Mouse (Mus musculus) forebrain, postnatal 0 days (tissue): ENCODE measurements at regions not wholly inside any gene's neighbourhood (a gene's known extent, or its start where the extent isn't known, plus 50 kb on each side); places are given as distances from the start of the nearest gene placed in this dataset.

Experiments used
- ATAC-seq: fragments of 200-750 bp; cut with Nextera tagmentation; 2 replicates; pipeline ENCODE4 v1.8.0; 2017; ENCODE audit warnings: mild to moderate bottlenecking, moderate library complexity
- DNase-seq: peaks from one replicate; pipeline ENCODE4 v3.0.0-alpha.2; 2015
- H3K27ac ChIP-seq: fragments of 300-500 bp; sonication (generic); 2 replicates; pipeline ENCODE4 v1.5.1; 2014; ENCODE audit warnings: low read depth, mild to moderate bottlenecking, antibody characterized with exemption, low read length, moderate library complexity, mixed read lengths
- H3K27me3 ChIP-seq: fragments of 300-500 bp; sonication (generic); 2 replicates; pipeline ENCODE4 v1.6.1; 2014; ENCODE audit warnings: mild to moderate bottlenecking, low read length, mixed read lengths; ENCODE audit not compliant: insufficient read depth
- H3K36me3 ChIP-seq: fragments of 300-500 bp; sonication (generic); 2 replicates; pipeline ENCODE4 v1.6.1; 2014; ENCODE audit warnings: mild to moderate bottlenecking, moderate library complexity; ENCODE audit not compliant: insufficient read depth
- H3K4me1 ChIP-seq: fragments of 300-500 bp; sonication (generic); 2 replicates; pipeline ENCODE4 v1.6.1; 2014; ENCODE audit warnings: antibody characterized with exemption; ENCODE audit not compliant: insufficient read depth
- H3K4me2 ChIP-seq: fragments of 300-500 bp; sonication (generic); 2 replicates; pipeline ENCODE4 v1.6.1; 2014; ENCODE audit warnings: low read depth, mild to moderate bottlenecking, moderate library complexity
- H3K4me3 ChIP-seq: fragments of 300-500 bp; sonication (generic); 2 replicates; pipeline ENCODE4 v1.5.1; 2014; ENCODE audit warnings: low read depth, low read length, mixed read lengths
- H3K9ac ChIP-seq: fragments of 300-500 bp; sonication (generic); 2 replicates; pipeline ENCODE4 v1.6.1; 2014; ENCODE audit warnings: mild to moderate bottlenecking
- H3K9me3 ChIP-seq: fragments of 300-500 bp; sonication (generic); 2 replicates; pipeline ENCODE4 v1.6.1; 2016; ENCODE audit warnings: low read length
- CTCF ChIP-seq: sonication (generic); IDR thresholded peaks from 2 replicates; pipeline ENCODE4 v1.5.1; 2016; ENCODE audit warnings: antibody characterized with exemption, control low read depth, low read depth
- WGBS: fragments of 180-500 bp; shearing (Covaris S2); extraction: QIAGEN DNeasy Blood & Tissue Kit; methylation state at CpG from one replicate; pipeline ENCODE4 v1.1.7; 2014; 5-methylcytosine and 5-hydroxymethylcytosine counted together

GRCm38 (mm10) chr3:148321894-148322293 is 668.5 kb downstream of the Adgrl2 start:
- 96% methylated on average over 3 of the region's 3 CpGs for WGBS

GRCm38 (mm10) chr3:148316198-148316597 is 674.2 kb downstream of the Adgrl2 start:
- no peak for TF ChIP-seq CTCF
- WGBS, result 94% methylated on average over 3 of the region's 3 CpGs
- Histone ChIP-seq H3K36me3 (no peaks in the 10 kb centered on the region), H3K9me3 (no peaks in the 10 kb centered on the region), H3K4me2 (no peak overlapping the region), H3K4me3 (no peak overlapping the region), H3K4me1 (no peaks in the 10 kb centered on the region), H3K27me3 (no peaks in the 10 kb centered on the region), H3K27ac (no peak overlapping the region), H3K9ac (no peak overlapping the region)
- ATAC-seq (no peak), DNase-seq (no peak)

More at GRCm38 (mm10) chr3:148321894-148322293, 668.5 kb downstream of the Adgrl2 start:
- Histone ChIP-seq H3K9ac (no peak overlapping the region), H3K4me2 (no peak overlapping the region), H3K36me3 (no peaks in the 10 kb centered on the region), H3K4me3 (no peak overlapping the region), H3K27ac (no peak overlapping the region), H3K27me3 (no peaks in the 10 kb centered on the region), H3K9me3 (no peaks in the 10 kb centered on the region), H3K4me1 (no peaks in the 10 kb centered on the region)
- no peak for TF ChIP-seq CTCF
- DNase-seq, result no peak
- ATAC-seq, result no peak

- Histone ChIP-seq H3K9me3 (no peaks in the 10 kb centered on the region), H3K9ac (no peak overlapping the region), H3K36me3 (no peaks in the 10 kb centered on the region), H3K4me2 (no peak overlapping the region), H3K27ac (no peak overlapping the region), H3K4me1 (no peaks in the 10 kb centered on the region), H3K4me3 (no peak overlapping the region), H3K27me3 (no peaks in the 10 kb centered on the region)
- no peak; the same call in 1 of the 2 replicates for ATAC-seq
- TF ChIP-seq CTCF, result no peak
- 62% methylated on average over 1 of the region's 1 CpGs for WGBS
- peak; percentile 72 for DNase-seq
Observed at GRCm38 (mm10) chr3:148315286-148315685, 675.1 kb downstream of the Adgrl2 start.

GRCm38 (mm10) chr3:148295515-148295914 is 694.8 kb downstream of the Adgrl2 start:
- Histone ChIP-seq H3K4me2 (no peak overlapping the region), H3K4me1 (no peaks in the 10 kb centered on the region), H3K4me3 (no peak overlapping the region), H3K9ac (no peak overlapping the region), H3K36me3 (no peaks in the 10 kb centered on the region), H3K9me3 (no peaks in the 10 kb centered on the region), H3K27ac (no peak overlapping the region), H3K27me3 (no peaks in the 10 kb centered on the region)
- ATAC-seq (no peak), DNase-seq (no peak)
- WGBS, result 93% methylated on average over 5 of the region's 5 CpGs
- TF ChIP-seq CTCF, result no peak

GRCm38 (mm10) chr3:148278978-148279377 is 711.4 kb downstream of the Adgrl2 start:
- no peaks in the 10 kb centered on the region for H3K27me3 ChIP-seq
- DNase-seq, result no peak
- H3K27ac ChIP-seq, result no peak overlapping the region
- no peaks in the 10 kb centered on the region for H3K4me1 ChIP-seq
- no peak for ATAC-seq
- no peak overlapping the region for H3K4me3 ChIP-seq
- H3K9ac ChIP-seq, result no peak overlapping the region
- no peak for TF ChIP-seq CTCF
- H3K36me3 ChIP-seq, result no peaks in the 10 kb centered on the region
- no peak overlapping the region for H3K4me2 ChIP-seq
- 30% methylated on average over 3 of the region's 3 CpGs for WGBS
- H3K9me3 ChIP-seq, result no peaks in the 10 kb centered on the region

- Histone ChIP-seq H3K4me1 (no peaks in the 10 kb centered on the region), H3K9ac (no peak overlapping the region), H3K9me3 (no peaks in the 10 kb centered on the region), H3K4me2 (no peak overlapping the region), H3K36me3 (no peaks in the 10 kb centered on the region), H3K27ac (no peak overlapping the region), H3K4me3 (no peak overlapping the region), H3K27me3 (no peaks in the 10 kb centered on the region)
- no peak for DNase-seq
- 81% methylated on average over 4 of the region's 4 CpGs for WGBS
- ATAC-seq, result no peak
- TF ChIP-seq CTCF, result no peak
Observed at GRCm38 (mm10) chr3:148272159-148272848, 718.1 kb downstream of the Adgrl2 start.

GRCm38 (mm10) chr3:148268812-148269211 is 721.5 kb downstream of the Adgrl2 start:
- no peaks in the 10 kb centered on the region for H3K27me3 ChIP-seq

More at GRCm38 (mm10) chr3:148268812-148269211, 721.5 kb downstream of the Adgrl2 start:
- WGBS, result 92% methylated on average over 4 of the region's 4 CpGs
- Histone ChIP-seq H3K9me3 (no peaks in the 10 kb centered on the region), H3K4me3 (no peak overlapping the region), H3K27ac (no peak overlapping the region), H3K36me3 (no peaks in the 10 kb centered on the region), H3K9ac (no peak overlapping the region), H3K4me1 (no peaks in the 10 kb centered on the region), H3K4me2 (no peak overlapping the region)
- ATAC-seq (no peak), DNase-seq (no peak)
- no peak for TF ChIP-seq CTCF
